Mouse (Mus musculus): ENCODE measurements at regions not wholly inside any gene's neighbourhood (a gene's known extent, or its start where the extent isn't known, plus 50 kb on each side); places are given as distances from the start of the nearest gene placed in this dataset.

DNA sequence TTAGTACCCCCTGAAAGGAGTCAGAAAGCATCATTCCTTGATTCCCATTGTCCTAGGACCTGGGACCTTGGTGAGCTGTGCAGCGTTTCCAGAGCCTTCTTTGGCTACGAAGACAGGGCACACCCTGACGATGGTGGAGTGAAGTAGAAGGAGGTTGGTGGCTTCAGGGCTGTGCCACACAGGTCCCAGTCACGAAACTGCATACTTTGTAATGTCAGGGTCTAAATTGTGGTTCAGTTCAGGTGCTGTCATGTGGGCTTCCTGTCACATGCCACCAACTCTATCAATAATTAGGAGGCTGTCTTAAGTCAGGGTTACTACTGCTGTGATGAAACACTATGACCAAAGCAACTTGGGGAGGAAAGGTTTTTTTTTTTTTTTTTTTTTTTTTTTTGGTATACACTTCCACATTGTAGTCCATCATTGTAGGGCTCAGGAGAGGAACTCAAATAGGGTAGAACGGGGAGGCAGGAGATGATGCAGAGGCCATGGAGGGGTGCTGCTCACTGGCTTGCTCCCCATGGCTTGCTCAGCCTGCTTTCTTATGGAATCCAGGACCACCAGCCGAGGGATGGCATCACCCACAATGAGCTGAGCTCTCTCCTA is 98.0 kb upstream of the Rap1b start:
- Histone ChIP-seq H3K4me1 (peaks cover 17% of the 10 kb centered on the region; the same call in 1 of the 2 replicates), H3K27me3 (no peaks in the 10 kb centered on the region), H3K9me3 (no peaks in the 10 kb centered on the region), H3K36me3 (no peaks in the 10 kb centered on the region), H3K9ac (no peak overlapping the region), H3K4me2 (no peak overlapping the region), H3K4me3 (no peak overlapping the region), H3K27ac (no peak overlapping the region)
- 82% methylated on average over 6 of the region's 6 CpGs for WGBS
- ATAC-seq (ENCODE audit: insufficient number of reproducible peaks, insufficient read depth, low FRiP score, low TSS enrichment, low read depth), result no peak

DNA sequence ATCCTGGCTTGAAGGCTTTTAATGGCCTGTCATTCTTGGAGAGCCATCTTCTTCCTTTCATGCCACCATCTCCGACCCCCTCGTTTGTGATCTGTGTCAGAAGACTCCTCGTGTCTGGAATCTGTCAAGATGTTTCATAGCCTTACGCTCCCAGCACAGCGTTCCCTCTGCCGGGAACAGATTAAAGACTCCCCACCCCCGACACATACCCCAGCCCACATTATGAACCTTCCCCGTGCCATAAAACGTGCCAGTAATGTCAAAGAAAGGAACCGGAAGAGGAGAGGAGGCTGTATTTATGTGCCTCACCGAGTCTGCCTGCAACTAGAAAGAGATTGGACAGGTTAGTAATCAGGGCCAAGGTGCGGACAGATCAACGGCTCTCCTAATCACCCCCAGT is 101.4 kb upstream of the Rap1b start:
- Histone ChIP-seq H3K9me3 (no peaks in the 10 kb centered on the region), H3K9ac (no peak overlapping the region), H3K27me3 (no peaks in the 10 kb centered on the region), H3K27ac (no peak overlapping the region), H3K4me3 (no peak overlapping the region), H3K36me3 (no peaks in the 10 kb centered on the region), H3K4me2 (no peak overlapping the region), H3K4me1 (0 out of 2 replicates have a peak, but pooled peaks cover 10% of the 10 kb centered on the region)
- WGBS, result 66% methylated on average over 13 of the region's 13 CpGs
- ATAC-seq (ENCODE audit: insufficient number of reproducible peaks, insufficient read depth, low FRiP score, low TSS enrichment, low read depth), result no peak

DNA sequence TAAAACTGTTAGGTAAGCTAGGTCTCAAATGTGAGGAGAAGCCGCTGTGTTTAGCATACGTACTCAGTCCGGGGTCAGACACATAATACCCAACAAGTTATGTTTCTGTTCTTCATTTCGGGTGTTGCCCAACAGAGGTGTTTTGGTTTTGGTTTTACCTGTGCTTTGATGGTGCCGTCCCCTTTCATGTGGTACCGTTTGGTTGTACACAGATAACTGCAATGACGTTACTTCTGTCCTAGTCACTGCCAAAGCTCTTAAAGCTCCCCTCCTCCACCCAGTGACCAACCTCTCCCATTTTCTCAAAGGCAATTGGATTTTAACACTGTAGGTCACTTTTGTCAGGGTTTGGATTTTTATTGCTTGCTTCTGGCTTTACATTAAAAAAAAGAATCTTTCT is 102.1 kb upstream of the Rap1b start:
- Histone ChIP-seq H3K27ac (no peak overlapping the region), H3K9ac (no peak overlapping the region), H3K4me1 (peaks cover 11% of the 10 kb centered on the region; the same call in 1 of the 2 replicates), H3K4me2 (no peak overlapping the region), H3K36me3 (no peaks in the 10 kb centered on the region), H3K4me3 (no peak overlapping the region), H3K9me3 (no peaks in the 10 kb centered on the region), H3K27me3 (no peaks in the 10 kb centered on the region)
- 85% methylated on average over 7 of the region's 7 CpGs for WGBS
- ATAC-seq (ENCODE audit: insufficient number of reproducible peaks, insufficient read depth, low FRiP score, low TSS enrichment, low read depth), result no peak

DNA sequence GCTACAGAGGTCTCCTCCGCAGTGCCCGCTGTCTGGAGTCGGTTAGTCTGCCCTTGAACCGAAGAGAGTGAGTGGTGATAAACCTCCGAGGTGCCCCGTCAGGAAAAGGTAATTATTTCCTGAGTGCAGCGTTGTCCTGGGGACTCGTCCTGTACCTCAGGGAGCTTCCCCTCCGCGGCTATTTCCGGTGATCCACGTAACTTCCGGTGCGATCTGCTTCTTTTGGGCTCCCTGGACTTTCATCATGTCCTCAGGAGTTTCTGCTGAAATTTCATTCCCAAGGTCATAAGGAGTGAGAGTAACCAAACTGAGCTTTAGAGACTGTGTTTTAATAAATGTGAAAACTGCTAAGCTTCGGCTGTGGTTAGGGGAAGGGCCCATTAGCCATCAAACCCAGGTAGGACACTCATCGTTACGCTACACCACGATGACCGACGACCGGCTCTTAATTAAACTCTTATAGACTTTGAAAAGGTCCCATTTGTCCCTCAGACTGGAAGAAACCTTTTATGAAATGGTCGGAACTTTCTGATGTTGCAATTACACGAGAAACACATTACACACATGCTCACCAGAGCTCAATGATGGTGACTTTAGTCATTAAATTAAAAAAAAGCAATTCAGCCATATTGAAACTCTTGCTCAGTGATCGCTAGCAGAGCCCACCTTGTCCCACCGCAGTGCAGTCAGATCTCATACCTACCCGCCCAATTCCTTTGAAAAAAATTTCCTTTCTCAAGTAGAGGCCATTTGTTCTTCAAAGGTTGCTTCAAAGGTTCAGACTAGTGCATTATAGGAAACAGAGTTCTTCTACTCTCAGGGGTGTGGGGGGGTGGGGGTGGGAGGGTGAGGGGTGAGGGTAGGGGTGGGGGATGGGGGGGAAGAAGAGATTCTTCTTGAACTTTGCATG is 106.5 kb upstream of the Rap1b start:
- Histone ChIP-seq H3K4me2 (no peak overlapping the region), H3K27me3 (no peaks in the 10 kb centered on the region), H3K4me3 (no peak overlapping the region), H3K4me1 (peaks cover 12% of the 10 kb centered on the region; the same call in 1 of the 2 replicates), H3K9me3 (no peaks in the 10 kb centered on the region), H3K27ac (no peak overlapping the region), H3K36me3 (no peaks in the 10 kb centered on the region), H3K9ac (no peak overlapping the region)
- ATAC-seq (ENCODE audit: insufficient number of reproducible peaks, insufficient read depth, low FRiP score, low TSS enrichment, low read depth), result no peak
- 72% methylated on average over 26 of the region's 26 CpGs for WGBS

DNA sequence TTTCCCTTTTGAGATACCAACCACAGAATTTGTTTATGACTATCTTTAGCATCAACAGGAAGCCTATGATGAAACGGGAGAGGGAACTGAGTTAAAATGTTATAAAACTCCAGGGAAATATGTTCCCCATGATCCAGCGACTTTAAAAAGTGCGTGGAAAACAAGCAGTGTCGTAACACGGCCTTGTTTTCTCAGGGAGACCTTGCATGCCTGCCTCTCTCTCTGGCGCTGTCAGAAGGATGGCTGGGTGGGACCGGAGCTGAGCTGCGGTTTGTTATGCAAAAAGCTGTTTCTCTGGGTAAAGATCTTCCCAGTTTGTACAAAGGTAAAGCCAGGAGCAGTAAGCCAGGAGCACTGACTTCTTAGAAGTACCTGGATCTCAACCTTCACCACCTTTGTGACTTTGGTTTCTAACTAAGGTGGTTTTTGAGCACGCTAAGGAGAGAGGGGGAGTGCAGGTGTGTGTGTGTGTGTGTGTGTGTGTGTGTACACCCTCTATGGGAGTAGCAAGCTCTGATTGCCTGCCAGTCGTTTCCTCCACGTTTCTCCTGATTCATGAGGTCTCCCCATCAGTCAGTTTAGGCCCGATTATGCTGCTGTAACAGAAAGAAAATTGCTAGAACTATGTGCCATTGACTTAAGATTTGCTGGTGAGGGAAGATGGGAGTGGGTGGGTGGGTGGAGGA is 107.3 kb upstream of the Rap1b start:
- no peak overlapping the region for H3K4me3 ChIP-seq

DNA sequence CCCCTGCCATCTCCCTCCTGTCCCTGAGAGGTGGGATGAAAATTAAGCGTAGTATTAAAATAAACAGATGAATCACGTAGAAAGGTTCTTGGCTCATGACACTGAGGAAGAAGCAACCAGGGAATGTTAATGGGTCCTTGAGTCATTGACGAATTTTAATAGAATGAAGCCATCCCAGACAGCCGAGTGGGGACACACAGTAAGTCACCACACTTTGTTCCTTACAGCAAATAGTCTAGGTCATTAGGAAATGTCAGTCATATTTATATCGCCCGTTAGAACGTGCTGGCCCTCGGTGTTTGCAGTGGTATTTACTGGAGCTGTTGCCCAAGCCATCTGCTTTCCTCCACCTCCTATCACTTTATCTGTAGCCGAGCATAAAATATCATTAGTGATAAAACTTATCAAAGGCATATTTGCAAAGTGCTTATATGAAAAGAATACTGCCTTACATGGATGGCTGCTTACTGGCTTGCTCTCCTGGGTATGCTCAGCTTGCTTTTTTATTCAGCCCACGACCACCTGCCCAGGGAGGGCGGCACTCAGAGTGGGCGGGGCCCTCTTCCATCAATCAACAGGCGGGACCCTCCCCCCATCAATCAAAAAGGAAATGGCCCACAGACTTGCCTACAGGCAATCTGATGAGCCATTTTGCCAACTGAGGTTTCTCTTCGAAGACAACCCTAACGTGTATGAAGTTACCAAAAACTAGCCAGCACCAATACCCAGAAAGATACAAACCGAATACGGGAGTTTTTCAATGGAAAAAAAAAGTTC is 110.5 kb upstream of the Rap1b start:
- Histone ChIP-seq H3K27me3 (no peaks in the 10 kb centered on the region), H3K36me3 (no peaks in the 10 kb centered on the region), H3K27ac (no peak overlapping the region), H3K9me3 (no peaks in the 10 kb centered on the region), H3K4me1 (peaks cover 12% of the 10 kb centered on the region; the same call in 1 of the 2 replicates), H3K4me2 (no peak overlapping the region), H3K9ac (no peak overlapping the region), H3K4me3 (no peak overlapping the region)
- WGBS, result 84% methylated on average over 17 of the region's 17 CpGs
- no peak for ATAC-seq (ENCODE audit: insufficient number of reproducible peaks, insufficient read depth, low FRiP score, low TSS enrichment, low read depth)

More for the DNA sequence above, 107.3 kb upstream of the Rap1b start:
- Histone ChIP-seq H3K4me1 (peaks cover 12% of the 10 kb centered on the region; the same call in 1 of the 2 replicates), H3K9ac (no peak overlapping the region), H3K36me3 (no peaks in the 10 kb centered on the region), H3K27me3 (no peaks in the 10 kb centered on the region), H3K4me2 (no peak overlapping the region), H3K27ac (no peak overlapping the region), H3K9me3 (no peaks in the 10 kb centered on the region)
- 19% methylated on average over 12 of the region's 12 CpGs for WGBS
- ATAC-seq (ENCODE audit: insufficient number of reproducible peaks, insufficient read depth, low FRiP score, low TSS enrichment, low read depth), result no peak

DNA sequence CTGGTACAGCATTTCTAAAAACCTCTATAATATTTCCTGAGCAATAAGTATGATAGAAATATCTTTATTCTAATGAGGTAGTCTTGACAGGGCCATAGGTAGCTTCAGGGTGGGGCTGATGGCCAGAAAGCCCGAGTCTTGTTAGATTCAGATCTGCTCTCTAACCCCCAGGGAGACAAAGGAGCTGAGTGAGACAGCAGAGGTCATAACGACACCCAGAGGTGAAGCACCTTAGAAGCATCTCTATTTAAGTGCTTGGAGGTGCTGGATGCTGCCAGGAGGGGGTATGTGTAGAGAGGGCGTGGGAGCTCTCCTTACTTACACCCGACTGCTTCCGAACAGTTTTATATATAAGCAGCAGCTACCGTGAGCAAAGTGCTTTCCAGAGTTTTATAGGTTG is 128.9 kb upstream of the Rap1b start:
- WGBS, result 68% methylated on average over 6 of the region's 6 CpGs

DNA sequence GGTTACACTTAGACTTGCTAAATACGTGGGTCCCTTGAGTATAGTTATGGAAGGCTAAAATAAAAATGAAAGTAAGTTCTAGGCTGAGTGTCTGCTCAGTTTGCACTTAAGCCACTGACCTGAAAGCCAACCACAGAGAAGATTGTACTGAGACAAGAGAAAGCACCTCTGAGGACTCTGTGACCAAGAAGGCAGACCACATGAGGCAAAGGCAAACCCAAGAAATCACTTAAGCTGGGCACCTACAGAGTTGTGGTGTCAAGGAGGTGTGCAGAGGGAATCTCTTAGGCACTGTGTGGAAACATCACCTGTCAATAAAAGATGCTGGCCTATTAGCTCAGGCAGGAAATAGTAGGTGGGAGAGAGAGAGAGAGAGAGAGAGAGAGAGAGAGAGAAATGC is 129.6 kb upstream of the Rap1b start:
- Histone ChIP-seq H3K4me1 (no peaks in the 10 kb centered on the region), H3K9me3 (no peaks in the 10 kb centered on the region), H3K36me3 (no peaks in the 10 kb centered on the region), H3K27me3 (no peaks in the 10 kb centered on the region), H3K27ac (no peak overlapping the region), H3K9ac (no peak overlapping the region), H3K4me3 (no peak overlapping the region), H3K4me2 (no peak overlapping the region)
- no peak for ATAC-seq (ENCODE audit: insufficient number of reproducible peaks, insufficient read depth, low FRiP score, low TSS enrichment, low read depth)
- 91% methylated on average over 1 of the region's 1 CpGs for WGBS

More for the DNA sequence above, 128.9 kb upstream of the Rap1b start:
- Histone ChIP-seq H3K27ac (no peak overlapping the region), H3K9me3 (no peaks in the 10 kb centered on the region), H3K4me3 (no peak overlapping the region), H3K9ac (no peak overlapping the region), H3K27me3 (no peaks in the 10 kb centered on the region), H3K4me2 (no peak overlapping the region), H3K36me3 (no peaks in the 10 kb centered on the region), H3K4me1 (no peaks in the 10 kb centered on the region)
- no peak for ATAC-seq (ENCODE audit: insufficient number of reproducible peaks, insufficient read depth, low FRiP score, low TSS enrichment, low read depth)

DNA sequence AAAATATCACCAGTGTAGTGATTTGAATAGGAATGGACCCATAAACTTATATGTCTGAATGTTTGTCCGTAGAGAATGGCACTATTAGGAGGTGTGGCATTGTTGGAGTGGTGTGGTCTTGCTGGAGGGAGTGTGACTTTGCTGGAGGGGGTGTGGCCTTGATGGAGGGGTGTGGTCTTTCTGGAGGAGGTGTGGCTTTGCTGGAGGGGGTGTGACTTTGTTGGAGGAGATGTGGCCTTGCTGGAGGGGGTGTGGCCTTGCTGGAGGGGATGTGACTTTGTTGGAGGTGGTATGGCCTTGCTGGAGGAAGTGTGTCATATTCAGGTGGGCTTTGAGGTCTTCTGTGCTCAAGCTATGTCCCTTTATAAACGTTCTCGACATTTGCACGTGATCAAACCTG is 133.3 kb upstream of the Rap1b start:
- 90% methylated on average over 4 of the region's 4 CpGs for WGBS
- Histone ChIP-seq H3K9ac (no peak overlapping the region), H3K4me3 (no peak overlapping the region), H3K9me3 (no peaks in the 10 kb centered on the region), H3K36me3 (no peaks in the 10 kb centered on the region), H3K4me2 (no peak overlapping the region), H3K4me1 (no peaks in the 10 kb centered on the region), H3K27me3 (no peaks in the 10 kb centered on the region), H3K27ac (no peak overlapping the region)
- no peak for ATAC-seq (ENCODE audit: insufficient number of reproducible peaks, insufficient read depth, low FRiP score, low TSS enrichment, low read depth)

DNA sequence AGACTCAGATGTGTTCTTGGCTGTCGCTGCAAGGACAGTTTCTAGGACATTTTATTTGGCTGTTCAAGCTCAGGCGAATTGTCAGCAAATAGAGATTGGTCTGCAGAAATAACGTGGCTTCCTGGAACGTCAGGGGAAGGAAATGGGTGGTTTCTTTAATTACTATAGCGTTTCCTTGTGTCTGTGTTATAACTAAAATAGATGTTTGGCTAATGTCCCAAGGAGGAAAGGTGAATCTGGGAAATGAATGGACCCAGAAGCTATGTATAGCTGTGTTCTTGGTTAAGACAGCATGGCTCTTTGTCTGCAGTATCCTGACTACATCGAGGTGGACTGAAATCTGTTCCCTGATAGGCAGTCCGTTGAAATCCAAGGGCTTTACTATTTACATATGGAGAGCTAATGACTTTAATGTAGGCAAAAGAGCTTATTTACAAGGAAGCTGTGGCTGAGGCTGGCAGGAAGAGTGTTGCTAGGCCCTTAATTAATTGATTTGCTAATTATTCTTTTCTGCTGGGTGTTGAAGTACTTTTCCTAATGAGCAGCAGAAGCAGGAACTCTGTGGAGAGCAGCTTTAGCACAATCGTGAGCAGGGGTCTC is 136.9 kb upstream of the Rap1b start:
- 39% methylated on average over 8 of the region's 8 CpGs for WGBS
- peak overlapping the region; percentile 60 for H3K27ac ChIP-seq

DNA sequence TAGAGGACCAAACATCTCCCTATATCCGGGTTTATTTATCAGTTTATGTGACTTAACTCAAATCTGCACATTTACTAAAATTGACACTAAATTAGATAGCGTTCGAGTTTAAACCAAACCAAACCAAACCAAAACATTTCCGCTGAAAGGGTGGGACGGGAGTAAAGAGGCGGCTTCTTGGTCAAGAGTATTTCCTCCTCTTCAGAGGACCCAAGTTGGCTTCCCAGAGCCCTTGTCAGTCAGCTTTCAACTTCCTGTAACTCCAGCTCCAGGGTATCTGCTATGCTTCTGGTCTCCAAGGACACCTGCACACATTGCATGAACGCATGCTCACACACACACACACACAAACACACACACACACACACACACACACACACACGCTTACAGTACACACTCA is 137.4 kb upstream of the Rap1b start:
- Histone ChIP-seq H3K4me2 (no peak overlapping the region), H3K4me1 (peaks cover 1% of the 10 kb centered on the region; the same call in 1 of the 2 replicates), H3K9ac (no peak overlapping the region), H3K27me3 (no peaks in the 10 kb centered on the region), H3K36me3 (no peaks in the 10 kb centered on the region), H3K9me3 (no peaks in the 10 kb centered on the region), H3K27ac (peak overlapping the region; percentile 60), H3K4me3 (no peak overlapping the region)
- 78% methylated on average over 8 of the region's 8 CpGs for WGBS
- no peak for ATAC-seq (ENCODE audit: insufficient number of reproducible peaks, insufficient read depth, low FRiP score, low TSS enrichment, low read depth)

More for the DNA sequence above, 136.9 kb upstream of the Rap1b start:
- H3K4me2 ChIP-seq, result no peak overlapping the region
- no peak for ATAC-seq (ENCODE audit: insufficient number of reproducible peaks, insufficient read depth, low FRiP score, low TSS enrichment, low read depth)
- H3K9ac ChIP-seq, result no peak overlapping the region
- no peaks in the 10 kb centered on the region for H3K9me3 ChIP-seq
- no peaks in the 10 kb centered on the region for H3K36me3 ChIP-seq
- no peaks in the 10 kb centered on the region for H3K27me3 ChIP-seq
- no peaks in the 10 kb centered on the region for H3K4me1 ChIP-seq
- no peak overlapping the region for H3K4me3 ChIP-seq

Measured in embryonic facial prominence, embryonic 13.5 days (tissue).